Mouse (Mus musculus) adrenal gland, adult 8-10 months (tissue): ENCODE measurements around the gene Rab5c. TPM values are rescaled to one million over a fixed set of nuclear protein-coding genes. Genes with fewer than 3 reads are reported as not detected.

Experiments
- DNase-seq: peaks from one replicate; pipeline ENCODE4 v3.0.0; 2022
- total RNA-seq, 4 experiments: library from RNA; stranded (reverse); gene quantifications; 2 replicates each; pipeline ENCODE4 v1.2.4; 2022

Gene Rab5c
- total RNA-seq, 4 experiments from 2014 or later = 183 to 210 (median 190) TPM

- DNase-seq = no peak
These were observed 18.1 kb downstream of the Rab5c start for GRCm38 (mm10) chr11:100719893-100720292.

GRCm38 (mm10) chr11:100719312-100719711, 18.7 kb downstream of the Rab5c start:
- no peak for DNase-seq

- no peak for DNase-seq
These were observed 19.1 kb downstream of the Rab5c start for GRCm38 (mm10) chr11:100718866-100719265.

- DNase-seq = no peak
These were observed 19.6 kb downstream of the Rab5c start for GRCm38 (mm10) chr11:100718462-100718861.

GRCm38 (mm10) chr11:100716649-100717048, 21.4 kb downstream of the Rab5c start:
- DNase-seq = no peak

- DNase-seq = no peak
These were observed 23.1 kb downstream of the Rab5c start for GRCm38 (mm10) chr11:100714948-100715347.

- peak; percentile 67 for DNase-seq
These were observed 23.5 kb downstream of the Rab5c start for GRCm38 (mm10) chr11:100714534-100714915.

GRCm38 (mm10) chr11:100713735-100714533, 24.1 kb downstream of the Rab5c start, which contains the start of gene Hspb9:
TSS of gene Hspb9 (plus strand) at chr11:100713850.
- peak; percentile 64 for DNase-seq

- no peak for DNase-seq
These were observed 24.8 kb downstream of the Rab5c start for GRCm38 (mm10) chr11:100713174-100713573.

GRCm38 (mm10) chr11:100711783-100712615, 26.0 kb downstream of the Rab5c start, which contains the start of gene Kat2a:
TSS of gene Kat2a (minus strand) at chr11:100712465.
- peak; percentile 71 for DNase-seq

GRCm38 (mm10) chr11:100710977-100711376, 27.0 kb downstream of the Rab5c start:
- no peak for DNase-seq

GRCm38 (mm10) chr11:100710528-100710927, 27.5 kb downstream of the Rab5c start:
- DNase-seq = no peak

- DNase-seq = no peak
These were observed 28.7 kb downstream of the Rab5c start for GRCm38 (mm10) chr11:100709201-100709810.

GRCm38 (mm10) chr11:100705095-100705747, 32.8 kb downstream of the Rab5c start:
- DNase-seq = no peak

- no peak for DNase-seq
These were observed 34.0 kb downstream of the Rab5c start, which contains the start of gene Dhx58 for GRCm38 (mm10) chr11:100703851-100704531. TSS of gene Dhx58 (minus strand) at chr11:100704271.

- DNase-seq = no peak
These were observed 34.6 kb downstream of the Rab5c start for GRCm38 (mm10) chr11:100703366-100703765.

- DNase-seq = no peak
These were observed 35.1 kb downstream of the Rab5c start for GRCm38 (mm10) chr11:100702906-100703305.

GRCm38 (mm10) chr11:100702081-100702851, 35.7 kb downstream of the Rab5c start:
- no peak for DNase-seq

- peak; percentile 84 for DNase-seq
These were observed 36.7 kb downstream of the Rab5c start for GRCm38 (mm10) chr11:100701301-100701700.

GRCm38 (mm10) chr11:100700710-100701109, 37.3 kb downstream of the Rab5c start:
- no peak for DNase-seq

GRCm38 (mm10) chr11:100697921-100698320, 40.1 kb downstream of the Rab5c start:
- DNase-seq = peak; percentile 67
